Mouse (Mus musculus): ENCODE results near the gene Map4k5. TPM values are rescaled to one million over a fixed set of nuclear protein-coding genes. Genes with fewer than 3 reads are reported as not detected.

The Map4k5 gene
- polyA plus RNA-seq, 1 experiment from 2014 or later = 42.6 TPM

- 1% methylated on average over 21 of the region's 22 CpGs for WGBS
- Histone ChIP-seq H3K4me2 (ENCODE audit: low read length) (peak overlapping the region; percentile 88), H3K9me3 (ENCODE audit: control insufficient read depth, low read length) (no peaks in the 10 kb centered on the region), H3K4me1 (ENCODE audit: control insufficient read depth in 2 of 2, insufficient read depth in 2 of 2, low read length in 2 of 2) (peaks cover 14 to 26% of the 10 kb centered on the region in 2 experiments), H3K27me3 (ENCODE audit: control insufficient read depth, insufficient read depth, low read length) (no peaks in the 10 kb centered on the region), H3K36me3 (ENCODE audit: control insufficient read depth, insufficient read depth, low read length) (peaks cover 6% of the 10 kb centered on the region; the same call in 1 of the 2 replicates), H3K27ac (replicated peaks in 1 of 2; ENCODE audit: control insufficient read depth in 1 of 2, insufficient read depth in 1 of 2, low read depth in 2 of 2, low read length in 2 of 2) (peak overlapping the region; percentile 96 to 99), H3K4me3 (ENCODE audit: control insufficient read depth in 1 of 2, insufficient read depth in 1 of 2, low read depth in 1 of 2, low read length in 2 of 2) (peak overlapping the region; percentile 43 to 53), H3K9ac (ENCODE audit: low read length) (peak overlapping the region; percentile 75)
- peak; percentile 68 for ATAC-seq (ENCODE audit: insufficient number of reproducible peaks, insufficient read depth, low FRiP score, low read depth)
Observed at GRCm38 (mm10) chr12:69758221-69759185, 134.5 kb downstream of the Map4k5 start.

- peaks cover 14 to 26% of the 10 kb centered on the region in 2 experiments for H3K4me1 ChIP-seq (ENCODE audit: control insufficient read depth in 2 of 2, insufficient read depth in 2 of 2, low read length in 2 of 2)
- ATAC-seq (ENCODE audit: insufficient number of reproducible peaks, insufficient read depth, low FRiP score, low read depth) = peak; percentile 90
- WGBS = under 1% methylated on average over 22 of the region's 22 CpGs
- H3K36me3 ChIP-seq (ENCODE audit: control insufficient read depth, insufficient read depth, low read length) = peaks cover 7% of the 10 kb centered on the region; the same call in 1 of the 2 replicates
- peak overlapping the region; percentile 75 for H3K9ac ChIP-seq (ENCODE audit: low read length)
- H3K4me2 ChIP-seq (ENCODE audit: low read length) = peak overlapping the region; percentile 88
- peak overlapping the region; percentile 33 to 43 for H3K4me3 ChIP-seq (ENCODE audit: control insufficient read depth in 1 of 2, insufficient read depth in 1 of 2, low read depth in 1 of 2, low read length in 2 of 2)
- H3K27me3 ChIP-seq (ENCODE audit: control insufficient read depth, insufficient read depth, low read length) = no peaks in the 10 kb centered on the region
- peak overlapping the region; percentile 88 to 96 for H3K27ac ChIP-seq (replicated peaks in 1 of 2; ENCODE audit: control insufficient read depth in 1 of 2, insufficient read depth in 1 of 2, low read depth in 2 of 2, low read length in 2 of 2)
- H3K9me3 ChIP-seq (ENCODE audit: control insufficient read depth, low read length) = no peaks in the 10 kb centered on the region
Observed at GRCm38 (mm10) chr12:69757418-69758141, 135.4 kb downstream of the Map4k5 start.

- Histone ChIP-seq H3K36me3 (ENCODE audit: control insufficient read depth, insufficient read depth, low read length) (peaks cover 7% of the 10 kb centered on the region; the same call in 1 of the 2 replicates), H3K4me1 (ENCODE audit: control insufficient read depth in 2 of 2, insufficient read depth in 2 of 2, low read length in 2 of 2) (peaks cover 14 to 35% of the 10 kb centered on the region in 2 experiments), H3K27me3 (ENCODE audit: control insufficient read depth, insufficient read depth, low read length) (no peaks in the 10 kb centered on the region), H3K4me2 (ENCODE audit: low read length) (no peak overlapping the region), H3K9ac (ENCODE audit: low read length) (no peak overlapping the region), H3K9me3 (ENCODE audit: control insufficient read depth, low read length) (no peaks in the 10 kb centered on the region), H3K27ac (replicated peaks in 1 of 2; ENCODE audit: control insufficient read depth in 1 of 2, insufficient read depth in 1 of 2, low read depth in 2 of 2, low read length in 2 of 2) (no peak overlapping the region), H3K4me3 (ENCODE audit: control insufficient read depth in 1 of 2, insufficient read depth in 1 of 2, low read depth in 1 of 2, low read length in 2 of 2) (no peak overlapping the region)
- ATAC-seq (ENCODE audit: insufficient number of reproducible peaks, insufficient read depth, low FRiP score, low read depth) = no peak
- WGBS = 69% methylated on average over 5 of the region's 5 CpGs
Observed at GRCm38 (mm10) chr12:69756015-69756414, 137.0 kb downstream of the Map4k5 start.

GRCm38 (mm10) chr12:69753936-69754335 lies 139.1 kb downstream of the Map4k5 start:
- no peak overlapping the region for H3K4me3 ChIP-seq (ENCODE audit: control insufficient read depth in 1 of 2, insufficient read depth in 1 of 2, low read depth in 1 of 2, low read length in 2 of 2)
- no peak for ATAC-seq (ENCODE audit: insufficient number of reproducible peaks, insufficient read depth, low FRiP score, low read depth)
- no peaks in the 10 kb centered on the region for H3K9me3 ChIP-seq (ENCODE audit: control insufficient read depth, low read length)
- H3K36me3 ChIP-seq (ENCODE audit: control insufficient read depth, insufficient read depth, low read length) = peaks cover 23% of the 10 kb centered on the region
- H3K27ac ChIP-seq (replicated peaks in 1 of 2; ENCODE audit: control insufficient read depth in 1 of 2, insufficient read depth in 1 of 2, low read depth in 2 of 2, low read length in 2 of 2) = no peak overlapping the region
- peaks cover 10 to 29% of the 10 kb centered on the region in 2 experiments for H3K4me1 ChIP-seq (ENCODE audit: control insufficient read depth in 2 of 2, insufficient read depth in 2 of 2, low read length in 2 of 2)
- H3K27me3 ChIP-seq (ENCODE audit: control insufficient read depth, insufficient read depth, low read length) = no peaks in the 10 kb centered on the region
- H3K9ac ChIP-seq (ENCODE audit: low read length) = no peak overlapping the region
- WGBS = 71% methylated on average over 5 of the region's 5 CpGs
- no peak overlapping the region for H3K4me2 ChIP-seq (ENCODE audit: low read length)

MicroRNA genes within 50 kb of the gene (microRNA counts, 519-probe panel; counts per million panel counts)
- microRNA mmu-miR-681 = 322 counts per million, percentile 70 among the panel's probes with 10 or more counts

Small RNA genes lying within 50 kb of the gene (microRNA-seq; reads per million reads assigned to microRNA genes)
- not detected for gene Mir681

Other genes with a start within 250 kb of the Map4k5 start
- 10.3 and 13.0 TPM in 2 replicates for gene Sos2, start 211.3 kb downstream of the Map4k5 start, polyA plus RNA-seq (2014; fragmentation: Nextera tagmentation; extraction: Ambion mirVana)
- gene L2hgdh, start 168.3 kb downstream of the Map4k5 start, polyA plus RNA-seq (2014; fragmentation: Nextera tagmentation; extraction: Ambion mirVana) = 13.8 and 15.9 TPM in 2 replicates
- gene Atp5s, start 168.2 kb downstream of the Map4k5 start, polyA plus RNA-seq (2014; fragmentation: Nextera tagmentation; extraction: Ambion mirVana) = 42.3 and 44.6 TPM in 2 replicates
- 6.7 and 6.9 TPM in 2 replicates for gene Cdkl1, start 101.9 kb downstream of the Map4k5 start, polyA plus RNA-seq (2014; fragmentation: Nextera tagmentation; extraction: Ambion mirVana)
- gene Atl1, start 586 bp downstream of the Map4k5 start, polyA plus RNA-seq (2014; fragmentation: Nextera tagmentation; extraction: Ambion mirVana) = 7.7 and 7.8 TPM in 2 replicates
- 7.9 and 8.2 TPM in 2 replicates for gene Sav1, start 93.8 kb upstream of the Map4k5 start, polyA plus RNA-seq (2014; fragmentation: Nextera tagmentation; extraction: Ambion mirVana)
- gene Nin, start 220.5 kb upstream of the Map4k5 start, polyA plus RNA-seq (2014; fragmentation: Nextera tagmentation; extraction: Ambion mirVana) = 10.8 and 11.5 TPM in 2 replicates

All from heart, embryonic 14.5 days (tissue).